Mouse (Mus musculus) MEL (cell line): Measurements from ENCODE around the gene Ppcdc. TPM values are rescaled to one million over a fixed set of nuclear protein-coding genes. Genes with fewer than 3 reads are reported as not detected.
A peak's percentile ranks its signal among the peaks of the same experiment; 100 is the strongest.

ENCODE experiments used
- DNase-seq: peaks from one replicate; pipeline ENCODE4 v3.0.0; 2011; ENCODE audit warnings: low read depth, low spot score
- H3K27ac ChIP-seq: 2 replicates; pipeline ENCODE4 v1.5.1; 2012; ENCODE audit warnings: low read depth, mild to moderate bottlenecking, control low read depth, low read length, moderate library complexity; ENCODE audit not compliant: control insufficient read depth
- H3K27me3 ChIP-seq, 2 experiments: fragments of 150-350 bp in 1 of 2; sonication (generic) in 1 of 2; 2 replicates each; pipeline ENCODE4 v1.6.1; 2012; ENCODE audit warnings: low read length in 2 of 2, mild to moderate bottlenecking in 2 of 2, improper control_type of control experiment in 1 of 2, moderate library complexity in 1 of 2; ENCODE audit not compliant: insufficient read depth in 2 of 2, control insufficient read depth in 1 of 2
- H3K36me3 ChIP-seq, 2 experiments: 2 replicates each; pipeline ENCODE4 v1.6.1; 2012 to 2014; ENCODE audit warnings: low read length in 2 of 2, improper control_type of control experiment in 1 of 2, inconsistent platforms in 1 of 2, mild to moderate bottlenecking in 1 of 2; ENCODE audit not compliant: insufficient read depth in 2 of 2, control insufficient read depth in 1 of 2
- H3K4me1 ChIP-seq, 2 experiments: fragments of 150-350 bp in 1 of 2; sonication (generic) in 1 of 2; 2 replicates each; pipeline ENCODE4 v1.6.1; 2012; ENCODE audit warnings: low read length in 2 of 2, improper control_type of control experiment in 1 of 2, mild to moderate bottlenecking in 1 of 2; ENCODE audit not compliant: insufficient read depth in 2 of 2, control insufficient read depth in 1 of 2
- H3K4me3 ChIP-seq, 2 experiments: fragments of 150-350 bp in 1 of 2; sonication (generic) in 1 of 2; 2 replicates each; pipeline ENCODE4 v1.5.1; 2012; ENCODE audit warnings: low read depth in 2 of 2, low read length in 2 of 2, mild to moderate bottlenecking in 2 of 2, moderate library complexity in 2 of 2, control low read depth in 1 of 2, improper control_type of control experiment in 1 of 2; ENCODE audit not compliant: control insufficient read depth in 1 of 2, insufficient read depth in 1 of 2
- H3K79me2 ChIP-seq: 2 replicates; pipeline ENCODE4 v1.6.1; 2012; ENCODE audit warnings: mild to moderate bottlenecking, low read length, moderate library complexity; ENCODE audit not compliant: control insufficient read depth, poor library complexity, insufficient read depth
- H3K9ac ChIP-seq: 2 replicates; pipeline ENCODE4 v1.6.1; 2012; ENCODE audit warnings: low read depth, mild to moderate bottlenecking, control low read depth, low read length, moderate library complexity; ENCODE audit not compliant: control insufficient read depth, poor library complexity, severe bottlenecking
- H3K9me3 ChIP-seq: fragments of 150-350 bp; sonication (generic); replicated peaks from 2 replicates; pipeline ENCODE4 v1.6.1; 2012; ENCODE audit warnings: mild to moderate bottlenecking, low read length, improper control_type of control experiment, moderate library complexity; ENCODE audit not compliant: insufficient read depth
- CHD2 ChIP-seq: IDR thresholded peaks from 2 replicates; pipeline ENCODE4 v1.6.1; 2011; ENCODE audit warnings: low read length, improper control_type of control experiment
- ELF1 ChIP-seq: IDR thresholded peaks from 2 replicates; pipeline ENCODE4 v1.6.1; 2014; ENCODE audit warnings: low read depth, mild to moderate bottlenecking, inconsistent platforms, low read length, improper control_type of control experiment, moderate library complexity
- HCFC1 ChIP-seq: IDR thresholded peaks from 2 replicates; pipeline ENCODE4 v1.6.1; 2012; ENCODE audit warnings: low read depth, mild to moderate bottlenecking, inconsistent platforms, low read length, improper control_type of control experiment, moderate library complexity
- MAFK ChIP-seq: IDR thresholded peaks from 2 replicates; pipeline ENCODE4 v1.6.1; 2011; ENCODE audit warnings: low read depth, mild to moderate bottlenecking, low read length, improper control_type of control experiment, borderline replicate concordance
- MAX ChIP-seq: IDR thresholded peaks from 2 replicates; pipeline ENCODE4 v1.6.1; 2011; ENCODE audit warnings: low read length, improper control_type of control experiment
- MXI1 ChIP-seq: IDR thresholded peaks from 2 replicates; pipeline ENCODE4 v1.6.1; 2011; ENCODE audit warnings: mild to moderate bottlenecking, low read depth, low read length, improper control_type of control experiment
- MYC ChIP-seq: IDR thresholded peaks from 2 replicates; pipeline ENCODE4 v1.6.1; 2011; ENCODE audit warnings: low read depth, mild to moderate bottlenecking, low read length, improper control_type of control experiment, moderate library complexity
- NELFE ChIP-seq: IDR thresholded peaks from 2 replicates; pipeline ENCODE4 v1.6.1; 2011; ENCODE audit warnings: low read depth, low read length, improper control_type of control experiment
- POLR2A ChIP-seq, 2 experiments: IDR thresholded peaks; 2 replicates each; pipeline ENCODE4 v1.6.1; 2011 to 2012; ENCODE audit warnings: low read length in 2 of 2, mild to moderate bottlenecking in 2 of 2, control low read depth in 1 of 2, improper control_type of control experiment in 1 of 2, low read depth in 1 of 2, moderate library complexity in 1 of 2; ENCODE audit not compliant: control insufficient read depth in 1 of 2, insufficient read depth in 1 of 2, poor library complexity in 1 of 2
- POLR2AphosphoS2 ChIP-seq: IDR thresholded peaks from 2 replicates; pipeline ENCODE4 v1.6.1; 2011; ENCODE audit warnings: low read length, improper control_type of control experiment
- TAL1 ChIP-seq: IDR thresholded peaks from 2 replicates; pipeline ENCODE4 v1.6.1; 2012; ENCODE audit warnings: mild to moderate bottlenecking, inconsistent platforms, low read length, moderate library complexity, mixed read lengths
- TBP ChIP-seq: IDR thresholded peaks from 2 replicates; pipeline ENCODE4 v1.8.0; 2011; ENCODE audit warnings: low read depth, low read length, improper control_type of control experiment
- USF1 ChIP-seq: IDR thresholded peaks from 2 replicates; pipeline ENCODE4 v1.6.1; 2014; ENCODE audit warnings: low read depth, mild to moderate bottlenecking, inconsistent platforms, low read length, improper control_type of control experiment, moderate library complexity
- ZKSCAN1 ChIP-seq: IDR thresholded peaks from 2 replicates; pipeline ENCODE4 v1.6.1; 2012; ENCODE audit warnings: low read depth, mild to moderate bottlenecking, inconsistent platforms, low read length, improper control_type of control experiment, moderate library complexity
- ZMIZ1 ChIP-seq: IDR thresholded peaks from 2 replicates; pipeline ENCODE4 v1.6.1; 2012; ENCODE audit warnings: low read depth, mild to moderate bottlenecking, inconsistent platforms, low read length, improper control_type of control experiment, moderate library complexity
- polyA plus RNA-seq, 2 experiments: library from polyadenylated mRNA; stranded (reverse) in 1 of 2; unstranded in 1 of 2; fragments of >175 nt in 1 of 2; fragments of >200 nt in 1 of 2; gene quantifications; 2 replicates each; pipeline versions ENCODE4 v1.2.1 to v1.2.4; 2012; ENCODE audit warnings: low replicate concordance in 2 of 2, low read depth in 1 of 2; ENCODE audit not compliant: insufficient read length in 2 of 2, insufficient read depth in 1 of 2, missing spikeins in 1 of 2
- total RNA-seq: library from RNA; depleted of rRNA; stranded (reverse); fragments of 300-350 nt; gene quantifications from 2 replicates; pipeline ENCODE4 v1.2.3, GENCODE M21; 2012

Gene Ppcdc
- total and polyA plus RNA-seq, 3 experiments: 20.2 to 23.3 TPM; not detected in 1

GRCm38 (mm10) chr9:57440620-57441019, 696 bp upstream of the Ppcdc start:
- TF ChIP-seq ZMIZ1 (peak; percentile 67; the same call in 1 of the 2 replicates), MAX (0 out of 2 replicates have a peak, but pooled peaks have one; percentile 20), POLR2A (IDR thresholded peaks at IDR 0.05; ENCODE audit: control insufficient read depth in 1 of 2, insufficient read depth in 1 of 2, low read depth in 1 of 2, low read length in 2 of 2, poor library complexity in 1 of 2) (peak; percentile 41 to 80; a peak in 2 of 4 replicates), ZKSCAN1 (no peak), POLR2AphosphoS2 (peak; percentile 54; the same call in 1 of the 2 replicates), NELFE (peak; percentile 80), TBP (peak; percentile 86), CHD2 (no peak), TAL1 (no peak), HCFC1 (peak; percentile 73), ELF1 (peak; percentile 60; the same call in 1 of the 2 replicates)
- TF ChIP-seq, all 39 proteins: peak for 8

GRCm38 (mm10) chr9:57439083-57439482, 841 bp downstream of the Ppcdc start:
- H3K4me1 ChIP-seq: peaks cover 7 to 34% of the 10 kb centered on the region in 2 experiments
- no peaks in the 10 kb centered on the region for H3K27me3 ChIP-seq
- no peaks in the 10 kb centered on the region for H3K9me3 ChIP-seq
- peak overlapping the region; percentile 94 for H3K9ac ChIP-seq
- TF ChIP-seq NELFE (no peak), USF1 (peak; percentile 60; the same call in 1 of the 2 replicates), ELF1 (peak; percentile 73), MAX (peak; percentile 91), MAFK (no peak), TBP (0 out of 2 replicates have a peak, but pooled peaks have one; percentile 11), MXI1 (peak; percentile 87), MYC (peak; percentile 87)
- H3K36me3 ChIP-seq: peaks cover 0 to 28% of the 10 kb centered on the region in 2 experiments; a peak in 2 of 4 replicates
- peak; percentile 69 for DNase-seq
- peaks cover 2% of the 10 kb centered on the region; the same call in 1 of the 2 replicates for H3K79me2 ChIP-seq
- H3K27ac ChIP-seq: peak overlapping the region; percentile 94
- peak overlapping the region; percentile 58 to 70 for H3K4me3 ChIP-seq

More at GRCm38 (mm10) chr9:57440620-57441019, 696 bp upstream of the Ppcdc start:
- no peaks in the 10 kb centered on the region for H3K9me3 ChIP-seq
- H3K79me2 ChIP-seq: peaks cover 2% of the 10 kb centered on the region; the same call in 1 of the 2 replicates
- H3K36me3 ChIP-seq: peaks cover 0 to 19% of the 10 kb centered on the region in 2 experiments; a peak in 2 of 4 replicates
- no peaks in the 10 kb centered on the region for H3K27me3 ChIP-seq
- peak overlapping the region; percentile 45 to 69 for H3K4me3 ChIP-seq
- peak overlapping the region; percentile 70 for H3K27ac ChIP-seq
- DNase-seq: peak; percentile 86
- peaks cover 4 to 23% of the 10 kb centered on the region in 2 experiments for H3K4me1 ChIP-seq
- peak overlapping the region; percentile 71 for H3K9ac ChIP-seq
